Mouse (Mus musculus) bone marrow macrophage, adult 2 months (primary cell): ENCODE measurements around the gene Tanc1.

Experiments used
- CTCF ChIP-seq: IDR thresholded peaks from 2 replicates; pipeline ENCODE4 v1.5.1; 2012; ENCODE audit warnings: low read depth, mild to moderate bottlenecking, low read length, moderate library complexity
- POLR2A ChIP-seq: IDR thresholded peaks from 2 replicates; pipeline ENCODE4 v1.6.1; 2012; ENCODE audit warnings: mild to moderate bottlenecking, low read depth, low read length, borderline replicate concordance

DNA sequence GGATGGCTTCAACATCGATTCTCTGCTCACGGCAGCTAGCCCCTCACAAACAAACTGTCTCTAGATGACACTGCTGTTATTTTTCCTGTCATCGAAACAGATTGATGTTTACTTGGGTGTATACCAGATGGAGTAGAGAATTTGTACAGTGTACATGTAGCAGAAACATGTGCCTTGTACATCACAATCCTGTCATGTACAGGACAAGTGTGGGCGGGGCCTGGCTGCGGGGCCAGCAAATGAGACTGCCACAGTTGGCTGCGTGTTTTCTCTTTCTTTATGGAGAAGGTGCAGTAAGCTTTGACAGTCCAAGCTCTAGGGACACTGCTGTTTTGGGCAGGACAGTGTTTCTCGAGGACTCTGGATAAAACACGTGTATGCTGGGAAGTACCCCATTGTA, 127.2 kb downstream of the Tanc1 start:
- TF ChIP-seq CTCF, result no peak
- no peak for TF ChIP-seq POLR2A
